Mouse (Mus musculus) thymus, postnatal 0 days (tissue): ENCODE results near the gene Gm6583. TPM values are rescaled to one million over a fixed set of nuclear protein-coding genes. Genes with fewer than 3 reads are reported as not detected.

ENCODE experiments used
- DNase-seq: peaks from one replicate; pipeline ENCODE4 v3.0.0-alpha.2; 2015; ENCODE audit warnings: low spot score
- polyA plus RNA-seq: library from polyadenylated mRNA; unstranded; fragments of >200 nt; fragmentation: Nextera tagmentation; extraction: Ambion mirVana; gene quantifications from 2 replicates; pipeline ENCODE4 v1.2.1, GENCODE M21; 2015

The Gm6583 gene
- polyA plus RNA-seq: 0.05 and 0.13 TPM in 2 replicates

- no peak for DNase-seq
Observed at GRCm38 (mm10) chr5:112355910-112356309, at the start of gene Gm6583. Gene Gm6583 (minus strand): TSS chr5:112356033.

GRCm38 (mm10) chr5:112402437-112402836 lies 46.6 kb upstream of the Gm6583 start:
- DNase-seq: no peak

- DNase-seq: no peak
Observed at GRCm38 (mm10) chr5:112399284-112399683, 43.5 kb upstream of the Gm6583 start.

- DNase-seq: no peak
Observed at GRCm38 (mm10) chr5:112396066-112396465, 40.2 kb upstream of the Gm6583 start.

- DNase-seq: peak; percentile 10
Observed at GRCm38 (mm10) chr5:112394779-112395443, 39.1 kb upstream of the Gm6583 start, which contains the start of gene Asphd2. Gene Asphd2 (minus strand): TSS chr5:112394866.

GRCm38 (mm10) chr5:112394415-112394763 lies 38.6 kb upstream of the Gm6583 start:
- no peak for DNase-seq

- DNase-seq: no peak
Observed at GRCm38 (mm10) chr5:112393741-112394414, 38.0 kb upstream of the Gm6583 start.

- DNase-seq: no peak
Observed at GRCm38 (mm10) chr5:112391676-112392323, 36.0 kb upstream of the Gm6583 start.

- DNase-seq: peak; percentile 23
Observed at GRCm38 (mm10) chr5:112391002-112391401, 35.2 kb upstream of the Gm6583 start.

GRCm38 (mm10) chr5:112389352-112389751 lies 33.5 kb upstream of the Gm6583 start:
- DNase-seq: no peak

- DNase-seq: no peak
Observed at GRCm38 (mm10) chr5:112385973-112386372, 30.1 kb upstream of the Gm6583 start.

GRCm38 (mm10) chr5:112384805-112385472 lies 29.1 kb upstream of the Gm6583 start:
- DNase-seq: no peak

- DNase-seq: no peak
Observed at GRCm38 (mm10) chr5:112382641-112383330, 27.0 kb upstream of the Gm6583 start.

GRCm38 (mm10) chr5:112382042-112382441 lies 26.2 kb upstream of the Gm6583 start:
- DNase-seq: no peak

- DNase-seq: no peak
Observed at GRCm38 (mm10) chr5:112381154-112381553, 25.3 kb upstream of the Gm6583 start.

GRCm38 (mm10) chr5:112378716-112379115 lies 22.9 kb upstream of the Gm6583 start:
- no peak for DNase-seq

GRCm38 (mm10) chr5:112377380-112377779 lies 21.5 kb upstream of the Gm6583 start:
- DNase-seq: no peak

- DNase-seq: peak; percentile 26
Observed at GRCm38 (mm10) chr5:112376111-112376510, 20.3 kb upstream of the Gm6583 start.

GRCm38 (mm10) chr5:112371933-112372332 lies 16.1 kb upstream of the Gm6583 start:
- no peak for DNase-seq

GRCm38 (mm10) chr5:112370236-112370813 lies 14.5 kb upstream of the Gm6583 start:
- no peak for DNase-seq

- no peak for DNase-seq
Observed at GRCm38 (mm10) chr5:112369326-112369725, 13.5 kb upstream of the Gm6583 start.
